Mouse (Mus musculus) brown adipose tissue, adult 24 weeks (tissue): ENCODE measurements around the gene Ncaph. TPM values are rescaled to one million over a fixed set of nuclear protein-coding genes. Genes with fewer than 3 reads are reported as not detected.
A peak's percentile ranks its signal among the peaks of the same experiment; 100 is the strongest.
"Not testable (repeated sequence)": the region's sequence is repeated elsewhere in the genome, so short reads cannot be mapped to it uniquely, and the experiment has no call there.

Experiments
- H3K27ac ChIP-seq: fragments of 200-500 bp; replicated peaks from 2 replicates; pipeline ENCODE4 v1.5.1; 2012; ENCODE audit warnings: low read depth, mild to moderate bottlenecking, low read length
- H3K4me1 ChIP-seq: fragments of 200-500 bp; 2 replicates; pipeline ENCODE4 v1.6.1; 2012; ENCODE audit warnings: low read length, mixed read lengths; ENCODE audit not compliant: control insufficient read depth, insufficient read depth, insufficient read length
- H3K4me3 ChIP-seq: fragments of 200-500 bp; 2 replicates; pipeline ENCODE4 v1.5.1; 2012; ENCODE audit warnings: low read depth, mild to moderate bottlenecking, low read length, moderate library complexity; ENCODE audit not compliant: insufficient read depth
- polyA plus RNA-seq: library from polyadenylated mRNA; stranded (reverse); fragments of >200 nt; gene quantifications from 2 replicates; pipeline ENCODE4 v1.2.4, GENCODE M21; 2012; ENCODE audit not compliant: missing spikeins, insufficient read depth, insufficient read length

Gene Ncaph
- polyA plus RNA-seq, 1 experiment, result 1.0 TPM

DNA sequence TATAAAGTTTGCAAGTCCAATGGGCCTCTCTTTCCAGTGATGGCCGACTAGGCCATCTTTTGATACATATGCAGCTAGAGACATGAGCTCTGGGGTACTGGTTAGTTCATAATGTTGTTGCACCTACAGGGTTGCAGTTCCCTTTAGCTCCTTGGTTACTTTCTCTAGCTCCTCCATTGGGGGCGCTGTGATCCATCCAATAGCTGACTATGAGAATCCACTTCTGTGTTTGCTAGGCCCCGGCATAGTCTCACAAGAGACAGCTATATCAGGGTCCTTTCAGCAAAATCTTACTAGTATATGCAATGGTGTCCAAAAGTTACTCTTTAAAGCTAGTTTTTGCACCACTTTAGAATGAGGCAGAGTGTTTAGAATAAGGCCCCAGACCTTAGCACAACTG lies 1.5 kb upstream of the Ncaph start:
- H3K27ac ChIP-seq, H3K4me1 ChIP-seq, H3K4me3 ChIP-seq: not testable (repeated sequence)

DNA sequence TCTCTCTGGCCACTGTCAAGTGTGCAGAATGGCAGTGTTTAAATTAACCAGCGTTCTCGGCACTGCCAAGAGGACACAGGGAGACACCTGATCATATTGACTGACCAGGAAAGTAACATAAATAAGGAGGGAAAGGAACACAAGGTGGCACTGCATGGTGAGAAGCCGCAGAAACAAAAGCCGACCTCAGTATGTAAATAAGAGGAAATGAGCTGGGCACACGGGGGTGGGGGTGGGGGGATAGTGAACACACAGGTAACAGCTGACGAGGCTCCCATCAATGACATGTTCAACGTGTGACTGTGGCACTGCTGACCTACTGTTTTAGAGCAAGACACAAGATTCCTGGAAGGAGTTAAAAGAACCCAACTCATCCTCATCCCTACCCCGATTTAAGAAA lies 2.4 kb downstream of the Ncaph start:
- H3K27ac ChIP-seq, result no peak overlapping the region
- H3K4me3 ChIP-seq, result no peak overlapping the region
- H3K4me1 ChIP-seq, result no peaks in the 10 kb centered on the region; the same call in 1 of the 2 replicates

DNA sequence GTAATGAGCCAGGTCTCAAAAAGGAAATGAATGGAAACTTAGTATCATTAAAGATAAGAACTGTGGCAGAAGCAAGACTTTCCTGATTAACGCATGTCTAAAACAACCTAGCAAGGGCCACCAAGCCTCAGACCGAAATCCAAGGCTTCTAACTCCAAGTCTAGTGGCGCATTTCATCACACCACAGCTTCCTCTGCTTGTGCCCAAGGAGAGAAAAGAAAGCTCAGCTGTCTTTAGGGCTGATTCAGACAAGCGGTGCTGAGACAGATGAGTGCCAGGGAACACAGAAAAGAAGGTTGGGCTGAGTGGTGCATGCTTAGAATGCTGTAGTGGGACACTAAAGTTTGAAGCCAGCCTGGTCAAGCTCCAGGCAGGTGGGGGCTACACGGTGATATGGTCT lies 4.8 kb downstream of the Ncaph start:
- Histone ChIP-seq H3K27ac (no peak overlapping the region), H3K4me1 (no peaks in the 10 kb centered on the region), H3K4me3 (no peak overlapping the region)

DNA sequence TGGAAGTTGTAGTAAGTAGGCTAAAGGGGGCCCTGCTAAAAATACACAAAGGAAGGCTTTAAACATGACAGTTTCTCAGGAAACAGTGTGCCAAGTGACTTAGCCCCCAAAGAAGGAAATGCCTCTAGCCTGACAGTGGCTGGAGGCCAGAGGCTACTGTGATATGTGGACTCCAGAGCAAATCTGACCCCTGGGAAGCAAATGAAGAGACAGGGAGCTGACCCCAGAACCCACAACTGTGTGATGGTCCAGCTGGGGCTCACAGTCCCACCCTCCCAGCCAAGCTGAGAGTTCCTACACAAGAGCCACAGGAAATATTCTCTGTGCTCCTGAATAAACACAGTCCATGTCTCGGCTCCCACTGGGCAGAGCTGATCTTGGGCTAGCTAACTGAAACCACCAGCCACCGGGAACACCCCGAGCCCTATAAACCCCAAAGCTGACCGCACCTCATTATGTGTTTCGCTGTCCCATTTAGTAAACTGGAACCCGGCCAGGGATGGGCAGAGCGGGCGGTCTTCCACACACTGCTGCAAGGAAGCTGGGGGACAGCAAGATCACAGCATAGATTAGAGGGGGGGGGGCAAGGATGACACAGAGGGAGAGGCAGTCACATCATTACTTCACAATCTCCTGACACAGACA lies 12.0 kb downstream of the Ncaph start:
- H3K4me3 ChIP-seq, result 0 out of 2 replicates have a peak overlapping the region, but pooled peaks have one; percentile 13
- H3K27ac ChIP-seq, result peak overlapping the region; percentile 83
- peaks cover 13% of the 10 kb centered on the region for H3K4me1 ChIP-seq

DNA sequence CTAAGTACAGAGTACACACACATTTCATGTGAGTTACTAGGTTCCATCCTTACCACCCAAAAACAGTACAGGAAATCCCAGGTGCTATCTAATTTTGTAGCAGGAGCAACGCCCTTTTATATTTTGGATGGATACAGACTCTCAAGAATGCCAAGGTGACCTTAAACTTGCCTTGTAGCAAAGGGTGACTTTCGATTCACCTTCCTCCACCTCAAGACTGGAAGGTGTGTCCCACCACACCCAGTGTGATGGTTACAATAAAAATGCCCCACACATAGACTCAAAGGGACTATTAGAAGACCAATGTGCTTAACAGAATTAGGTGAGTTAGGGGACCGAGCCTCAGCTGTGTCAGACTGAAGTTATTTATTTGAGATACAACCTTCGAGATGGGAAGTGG lies 24.8 kb downstream of the Ncaph start:
- H3K4me1 ChIP-seq, result no peaks in the 10 kb centered on the region

DNA sequence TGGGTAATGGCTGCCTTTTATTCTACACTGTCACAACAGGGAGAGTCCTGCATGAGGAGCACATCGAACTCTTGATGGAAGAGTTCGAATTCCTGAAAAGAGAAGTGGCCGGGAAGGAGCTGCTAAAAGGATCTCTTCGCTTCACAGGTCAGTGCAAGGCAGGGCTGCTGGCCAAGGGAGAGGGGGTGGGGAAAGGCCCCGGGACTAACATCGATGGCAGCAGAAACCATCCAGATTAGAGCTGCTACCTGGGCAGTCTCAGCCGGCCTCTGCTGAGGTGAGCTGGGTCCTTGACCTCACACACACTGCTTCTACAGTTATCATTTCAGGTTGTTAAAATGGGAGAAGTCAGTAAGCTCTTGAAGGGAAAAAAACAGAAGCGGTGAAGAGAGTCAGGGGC lies 41.8 kb downstream of the Ncaph start:
- H3K4me3 ChIP-seq, result no peak overlapping the region
- H3K27ac ChIP-seq, result no peak overlapping the region
- no peaks in the 10 kb centered on the region for H3K4me1 ChIP-seq

More for the DNA sequence above, 24.8 kb downstream of the Ncaph start:
- H3K4me3 ChIP-seq, result no peak overlapping the region
- H3K27ac ChIP-seq, result no peak overlapping the region

DNA sequence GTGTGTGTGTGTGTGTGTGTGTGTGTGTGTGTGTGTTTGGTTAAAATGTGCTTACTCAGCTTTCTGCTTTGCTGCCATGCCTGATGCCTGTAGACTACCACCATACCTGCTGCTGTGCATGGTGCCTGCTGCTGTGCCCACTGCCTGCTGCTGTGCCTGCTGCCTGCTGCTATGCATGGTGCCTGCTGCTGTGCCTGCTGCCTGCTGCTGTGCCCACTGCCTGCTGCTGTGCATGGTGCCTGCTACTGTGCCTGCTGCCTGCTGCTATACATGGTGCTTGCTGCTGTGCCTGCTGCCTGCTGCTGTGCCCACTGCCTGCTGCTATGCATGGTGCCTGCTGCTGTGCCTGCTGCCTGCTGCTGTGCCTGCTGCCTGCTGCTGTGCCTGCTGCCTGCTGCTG lies 43.6 kb downstream of the Ncaph start:
- not testable (repeated sequence) for H3K27ac ChIP-seq, H3K4me3 ChIP-seq, H3K4me1 ChIP-seq

DNA sequence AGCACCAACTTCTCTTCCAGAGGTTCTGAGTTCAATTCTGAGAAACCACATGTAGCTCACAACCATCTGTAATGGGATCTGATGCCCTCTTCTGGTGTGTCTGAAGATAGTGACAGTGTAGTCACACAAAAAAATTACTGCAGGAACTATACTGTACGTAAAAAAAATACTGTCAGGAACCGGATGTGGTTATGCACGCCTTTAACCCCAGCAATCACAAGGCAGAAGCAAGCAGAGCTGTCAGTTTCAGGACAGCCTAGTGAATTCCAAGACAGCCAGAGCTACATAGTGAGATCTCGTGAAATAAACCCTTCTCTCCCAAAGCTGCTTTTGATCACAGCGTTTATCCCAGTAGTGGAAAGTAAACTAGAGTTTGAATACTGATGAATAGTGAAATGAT lies 47.5 kb downstream of the Ncaph start:
- H3K27ac ChIP-seq, result no peak overlapping the region
- no peaks in the 10 kb centered on the region for H3K4me1 ChIP-seq
- no peak overlapping the region for H3K4me3 ChIP-seq

DNA sequence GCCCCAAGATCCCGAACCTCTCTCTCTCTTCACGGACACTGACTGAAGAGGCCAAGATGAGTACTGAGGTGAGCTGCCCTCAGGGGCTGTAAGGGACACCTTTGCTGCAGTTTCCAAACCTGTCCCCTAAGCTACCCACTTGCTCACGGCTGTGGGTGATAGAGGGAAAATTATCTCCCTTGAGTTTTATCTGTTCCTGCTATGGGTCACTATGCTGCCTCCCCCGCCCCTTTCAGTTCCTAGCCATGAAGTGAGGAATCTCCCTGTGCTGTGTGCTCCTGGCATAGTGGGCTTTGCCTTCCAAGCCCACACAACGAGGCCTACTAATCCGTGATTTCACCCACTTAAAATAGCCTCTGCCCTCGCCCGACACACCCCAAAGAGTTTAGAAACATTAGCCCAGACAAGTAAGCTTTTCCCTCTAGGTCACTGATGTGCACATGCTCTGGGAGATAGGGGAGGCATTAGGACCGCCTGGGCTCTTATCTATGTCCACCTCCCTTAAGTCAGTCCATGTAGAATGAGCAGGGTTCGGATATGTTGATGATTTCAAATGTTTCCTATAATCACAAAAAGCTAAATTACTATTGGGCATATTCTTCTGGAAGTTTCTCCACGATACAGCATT lies 53.0 kb downstream of the Ncaph start:
- Histone ChIP-seq H3K4me3 (peak overlapping the region; percentile 24; the same call in 1 of the 2 replicates), H3K27ac (peak overlapping the region; percentile 95), H3K4me1 (peaks cover 3% of the 10 kb centered on the region; the same call in 1 of the 2 replicates)

DNA sequence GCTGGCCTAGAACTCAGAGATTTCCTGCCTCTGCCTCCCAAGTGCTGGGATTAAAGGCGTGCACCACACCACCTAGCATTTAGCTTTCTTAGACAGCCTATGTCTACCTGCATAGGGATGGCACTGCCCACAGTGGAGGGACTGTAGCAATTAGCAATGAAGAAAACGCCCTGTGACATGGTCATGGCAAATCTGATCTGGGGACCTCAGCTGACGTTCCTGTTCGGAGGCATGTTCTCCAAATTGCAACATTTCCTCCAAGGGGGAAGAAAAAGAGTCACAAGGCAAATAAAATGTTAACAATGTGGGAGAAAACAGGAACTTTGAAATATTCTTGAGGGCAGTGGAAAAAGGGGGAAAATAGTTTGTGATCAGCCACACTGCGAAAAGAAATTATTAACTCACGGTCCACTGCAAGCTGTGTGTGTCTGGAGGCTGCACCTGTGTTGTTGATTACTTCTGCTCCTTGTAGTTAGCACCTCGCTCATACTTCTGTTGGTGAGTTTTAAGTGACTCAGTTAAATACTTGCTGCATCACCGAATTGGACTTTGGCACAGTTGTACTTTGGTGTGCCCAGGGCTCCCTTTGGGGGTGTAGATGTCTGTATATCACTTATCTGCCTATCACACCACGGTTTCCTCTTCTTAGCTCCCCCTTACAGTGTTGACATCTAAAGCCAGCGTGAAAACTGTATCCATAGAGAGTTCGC lies 53.7 kb downstream of the Ncaph start:
- peak overlapping the region; percentile 95 for H3K27ac ChIP-seq

DNA sequence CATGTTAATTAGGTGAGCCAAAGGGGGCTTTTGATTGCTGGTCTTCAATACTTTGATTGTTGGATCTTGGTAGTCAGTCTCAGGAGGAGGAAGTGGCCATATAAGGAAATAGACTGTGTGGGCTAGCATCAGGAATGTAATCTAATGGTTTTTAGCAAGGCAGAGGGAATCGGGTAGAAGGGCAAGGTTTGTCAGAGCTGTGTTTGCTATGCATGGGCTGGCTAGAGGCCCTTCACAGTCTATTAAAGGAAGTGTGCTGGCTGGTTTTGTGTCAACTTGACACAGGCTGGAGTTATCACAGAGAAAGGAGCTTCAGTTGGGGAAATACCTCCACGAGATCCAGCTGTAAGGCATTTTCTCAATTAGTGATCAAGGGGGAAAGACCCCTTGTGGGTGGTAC lies 54.7 kb downstream of the Ncaph start:
- H3K4me1 ChIP-seq, H3K4me3 ChIP-seq: not testable (repeated sequence)
- peak overlapping the region; percentile 95 for H3K27ac ChIP-seq

More for the DNA sequence above, 53.7 kb downstream of the Ncaph start:
- peaks cover 3% of the 10 kb centered on the region; the same call in 1 of the 2 replicates for H3K4me1 ChIP-seq
- H3K4me3 ChIP-seq, result peak overlapping the region; percentile 24; the same call in 1 of the 2 replicates

DNA sequence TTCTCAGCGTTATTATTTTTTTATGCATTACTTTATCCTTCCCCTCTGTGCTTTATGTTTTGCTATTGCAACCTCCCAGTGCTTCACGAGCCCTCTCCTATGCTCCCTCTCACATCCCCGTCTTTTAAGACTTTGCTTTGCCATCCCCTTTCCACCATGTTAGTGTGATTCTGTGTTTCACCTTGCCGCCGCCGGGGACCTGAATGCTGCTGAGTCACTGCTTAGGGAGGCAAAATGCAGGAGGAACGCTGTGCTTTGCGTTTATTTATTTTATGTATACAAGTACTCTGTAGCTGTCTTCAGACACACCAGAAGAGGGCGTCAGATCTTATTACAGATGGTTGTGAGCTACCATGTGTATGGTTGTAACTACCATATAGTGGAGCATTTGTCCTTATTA lies 56.1 kb downstream of the Ncaph start:
- Histone ChIP-seq H3K4me3 (no peak overlapping the region), H3K4me1 (peaks cover 3% of the 10 kb centered on the region; the same call in 1 of the 2 replicates), H3K27ac (no peak overlapping the region)

DNA sequence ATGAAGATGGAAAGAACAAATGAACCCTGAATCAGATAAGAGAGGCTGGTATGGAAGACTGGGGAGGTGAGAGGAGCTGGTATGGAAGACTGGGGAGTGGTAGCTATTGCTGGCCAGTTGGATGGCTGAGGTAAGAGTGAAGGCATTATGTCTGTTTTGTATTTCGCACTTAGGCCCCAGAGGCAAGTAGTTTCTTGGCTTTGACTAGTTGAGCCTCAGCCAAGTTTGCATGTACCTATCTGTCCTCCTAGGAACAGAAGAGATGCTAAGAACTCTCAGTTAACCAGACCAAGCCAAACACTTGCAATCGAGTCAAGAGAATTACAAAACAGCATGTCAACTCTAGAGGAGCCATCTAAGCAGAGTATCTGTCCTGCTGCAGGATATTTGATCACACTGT lies 59.6 kb downstream of the Ncaph start:
- no peak overlapping the region for H3K4me3 ChIP-seq
- H3K4me1 ChIP-seq, result peaks cover 4% of the 10 kb centered on the region
- H3K27ac ChIP-seq, result no peak overlapping the region

DNA sequence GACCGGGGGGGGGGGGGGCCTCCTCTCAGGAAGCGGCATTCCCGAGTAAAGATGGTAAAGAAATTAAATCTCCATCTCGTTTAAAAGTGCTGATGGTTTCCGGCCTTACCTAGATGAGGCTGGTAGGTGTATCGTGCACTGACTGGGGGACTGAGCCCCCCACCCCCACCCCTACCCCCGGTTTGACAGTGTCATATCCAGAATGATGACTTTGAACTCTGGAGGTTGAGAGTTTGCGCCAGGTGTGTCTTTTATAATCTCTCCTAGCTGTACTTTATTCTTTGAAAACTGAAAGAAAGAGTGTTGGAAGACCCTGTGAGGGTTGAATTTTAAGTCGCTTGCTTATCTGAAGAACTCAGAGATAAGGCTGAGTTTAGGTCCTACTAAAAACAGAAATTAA lies 62.9 kb downstream of the Ncaph start:
- no peak overlapping the region for H3K27ac ChIP-seq
- H3K4me1 ChIP-seq, result peaks cover 4% of the 10 kb centered on the region
- peak overlapping the region; percentile 86 for H3K4me3 ChIP-seq

DNA sequence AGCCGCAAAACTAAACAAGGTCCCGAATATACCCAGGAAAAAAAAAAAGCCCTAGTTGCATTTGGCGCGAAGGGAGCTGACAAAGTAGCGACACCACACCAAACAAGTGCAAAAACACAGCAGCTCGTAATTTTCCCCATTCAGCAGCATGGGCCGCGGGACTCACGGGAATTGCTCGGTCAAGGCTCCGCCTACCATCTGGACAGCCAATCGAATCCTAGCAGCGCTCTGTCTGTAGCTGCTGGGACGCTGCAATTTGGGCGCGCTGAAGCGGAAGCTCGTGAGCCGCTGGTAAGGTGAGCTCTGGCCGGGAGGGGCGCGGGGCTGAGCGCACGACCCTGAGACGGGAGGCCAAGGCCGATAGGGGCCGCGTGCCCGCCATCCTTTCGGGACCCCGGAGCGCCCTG lies 63.3 kb downstream of the Ncaph start, which contains the start of gene Blvra:
Blvra (plus strand) TSS at position 231 of the 407 bp plus-strand sequence.
- Histone ChIP-seq H3K4me1 (peaks cover 4% of the 10 kb centered on the region), H3K4me3 (peak within 1 kb of the TSS; percentile 86), H3K27ac (peak within 1 kb of the TSS; percentile 62)
